Mouse (Mus musculus) left cerebral cortex, adult 8-10 months (tissue): ENCODE data around the gene Tarm1. TPM values are rescaled to one million over a fixed set of nuclear protein-coding genes. Genes with fewer than 3 reads are reported as not detected.

Experiments
- DNase-seq, 2 experiments: peaks; one replicate each; pipeline ENCODE4 v3.0.0; 2022; ENCODE audit warnings: low spot score in 2 of 2
- total RNA-seq, 4 experiments: library from RNA; stranded (reverse); gene quantifications; 2 replicates each; pipeline ENCODE4 v1.2.4; 2022

Tarm1 gene
- not detected for total RNA-seq

GRCm38 (mm10) chr7:3502439-3502838 is at the start of gene Tarm1:
Tarm1 (minus strand) TSS chr7:3502624.
- DNase-seq: no peak

- DNase-seq: no peak
Measured at GRCm38 (mm10) chr7:3505913-3506312, 3.5 kb upstream of the Tarm1 start.

DNA sequence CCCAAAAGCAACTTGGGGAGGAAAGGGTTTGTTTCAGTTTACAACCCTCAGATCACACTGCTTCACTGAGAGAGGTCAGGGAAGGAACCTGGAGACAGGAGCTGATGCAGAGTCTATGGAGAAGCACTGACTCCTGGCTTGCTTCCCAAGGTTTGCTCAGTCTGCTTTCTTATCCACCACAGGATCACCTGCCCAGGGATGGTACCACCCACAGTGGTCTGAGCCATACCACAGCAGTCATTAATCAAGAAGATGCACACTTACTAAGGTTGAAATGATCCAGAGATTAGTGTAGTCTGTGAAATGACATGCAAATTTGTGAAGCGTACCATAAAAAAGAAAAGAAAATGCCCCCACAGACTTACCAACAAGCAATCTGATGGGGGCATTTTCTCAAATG is 2.0 kb downstream of the Tarm1 start:
- DNase-seq: no peak

- no peak for DNase-seq
Measured at GRCm38 (mm10) chr7:3481948-3482608, 20.3 kb downstream of the Tarm1 start.

GRCm38 (mm10) chr7:3476728-3477127 is 25.7 kb downstream of the Tarm1 start:
- peak in 1 of 2 experiments; percentile 74 for DNase-seq

- DNase-seq: no peak
Measured at GRCm38 (mm10) chr7:3474291-3475080, 27.9 kb downstream of the Tarm1 start.

- DNase-seq: no peak
Measured at GRCm38 (mm10) chr7:3472774-3473173, 29.6 kb downstream of the Tarm1 start.

DNA sequence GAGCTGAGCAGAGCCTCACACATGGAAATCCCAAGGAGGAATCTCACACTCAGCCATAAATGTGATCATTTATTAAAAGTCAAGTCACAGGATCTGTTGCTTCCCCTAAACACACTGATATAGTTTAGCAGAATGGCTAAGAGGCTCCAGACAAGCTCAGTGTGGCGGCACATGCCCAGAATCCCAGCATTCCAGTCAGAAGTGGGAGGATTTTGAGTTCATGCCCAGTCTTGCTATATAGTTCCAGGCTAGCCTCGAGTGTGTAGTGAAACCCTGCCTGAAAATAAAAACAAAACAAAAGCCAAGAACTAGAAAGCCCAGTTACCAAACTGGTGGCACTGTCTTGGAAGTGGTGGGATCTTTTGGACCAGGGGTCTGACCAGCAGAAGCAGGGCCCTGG is 33.8 kb downstream of the Tarm1 start:
- no peak for DNase-seq

DNA sequence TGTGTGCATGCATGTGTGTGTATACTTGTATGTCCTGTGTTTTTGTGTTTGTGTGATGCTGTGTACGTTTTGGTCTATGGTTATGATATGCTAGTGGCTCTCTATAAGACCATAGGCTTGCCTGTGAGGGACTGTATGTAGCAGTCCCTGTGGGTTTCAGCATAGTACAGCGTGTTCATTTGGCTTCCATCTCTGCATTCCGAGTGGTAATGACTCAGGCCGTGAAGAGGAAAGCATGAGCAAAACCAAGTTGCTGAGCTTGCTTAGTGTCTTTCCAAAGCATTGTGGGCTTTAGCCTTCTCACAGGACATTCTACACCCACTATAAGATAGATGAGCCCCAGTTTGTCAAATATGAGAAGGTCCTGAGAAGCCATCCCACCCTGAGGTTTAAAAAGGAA is 39.1 kb downstream of the Tarm1 start:
- DNase-seq: no peak

- DNase-seq: peak in 1 of 2 experiments; percentile 85
Measured at GRCm38 (mm10) chr7:3460261-3460660, 42.2 kb downstream of the Tarm1 start.

DNA sequence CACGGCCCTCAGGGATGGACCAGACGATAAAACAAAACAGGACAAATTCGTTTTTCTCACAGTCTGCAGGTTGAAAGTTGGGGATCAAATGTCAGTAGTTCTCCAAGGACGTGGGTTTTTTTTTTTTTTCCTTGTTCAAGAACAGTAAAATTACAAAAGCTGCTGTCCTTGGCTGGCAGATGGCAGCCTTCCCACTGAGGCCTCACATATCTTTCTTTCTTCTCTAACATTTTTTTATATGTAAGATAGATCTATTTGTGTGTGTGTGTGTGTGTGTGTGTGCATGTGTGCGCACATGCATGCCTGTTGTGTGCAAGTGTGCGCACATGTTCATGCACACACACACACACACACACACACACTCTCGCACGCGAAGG is 44.6 kb downstream of the Tarm1 start:
- no peak for DNase-seq

- no peak for DNase-seq
Measured at GRCm38 (mm10) chr7:3457111-3457840, 45.1 kb downstream of the Tarm1 start.

DNA sequence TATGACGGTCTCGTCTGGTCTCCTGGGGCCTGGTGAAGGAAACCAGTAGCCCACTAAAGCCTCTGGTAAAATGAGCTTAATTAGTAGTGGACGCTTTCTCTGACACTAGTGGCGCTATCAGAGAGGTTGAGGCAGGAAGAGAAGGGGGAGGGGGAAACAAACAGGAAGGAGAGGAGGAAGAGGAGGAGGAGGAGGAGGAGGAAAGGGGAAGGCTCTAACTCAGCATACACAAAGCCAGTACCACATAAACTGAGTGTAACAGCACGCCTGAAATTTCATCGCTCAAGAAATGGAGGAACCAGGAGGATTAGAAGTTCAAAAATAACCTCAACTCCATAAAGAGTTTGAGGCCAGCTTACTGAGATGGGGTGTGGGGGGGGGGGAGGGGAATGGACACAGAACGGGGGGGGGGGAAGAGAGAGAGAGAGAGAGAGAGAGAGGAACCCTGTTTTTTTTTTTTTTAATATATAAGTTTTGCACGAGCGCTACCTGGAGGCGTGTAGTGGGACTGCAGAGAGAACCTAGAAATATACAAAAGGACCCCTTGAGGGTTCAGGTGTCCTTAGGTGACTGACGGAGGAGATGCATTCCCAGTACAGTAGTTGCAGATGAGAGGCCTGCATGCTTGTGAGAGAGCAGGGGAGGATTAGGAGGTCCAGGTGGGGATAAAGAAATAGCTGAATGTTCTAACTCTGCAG is 48.8 kb downstream of the Tarm1 start:
- no peak for DNase-seq

- no peak for DNase-seq
Measured at GRCm38 (mm10) chr7:3452821-3453485, 49.5 kb downstream of the Tarm1 start.

DNA sequence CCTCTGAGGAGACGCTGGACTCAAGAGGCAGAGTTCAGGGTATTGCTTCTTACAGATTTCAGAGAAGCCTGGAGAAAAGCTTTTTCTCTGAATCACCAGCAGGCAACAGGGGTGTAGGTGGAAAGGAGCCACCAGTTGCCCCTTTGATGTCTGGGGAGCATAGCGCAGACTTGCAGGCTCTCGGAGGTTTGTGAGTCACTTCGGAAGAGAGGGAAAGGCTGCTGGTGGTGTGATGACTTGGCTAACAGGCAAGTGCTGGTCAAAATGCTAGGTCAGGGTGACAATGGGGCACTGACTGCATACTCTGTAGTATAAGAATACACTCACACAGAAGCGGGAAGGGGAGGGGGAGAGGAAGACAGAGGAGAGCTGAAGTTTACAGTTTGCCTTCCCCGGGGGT is 51.3 kb downstream of the Tarm1 start:
- DNase-seq: no peak

DNA sequence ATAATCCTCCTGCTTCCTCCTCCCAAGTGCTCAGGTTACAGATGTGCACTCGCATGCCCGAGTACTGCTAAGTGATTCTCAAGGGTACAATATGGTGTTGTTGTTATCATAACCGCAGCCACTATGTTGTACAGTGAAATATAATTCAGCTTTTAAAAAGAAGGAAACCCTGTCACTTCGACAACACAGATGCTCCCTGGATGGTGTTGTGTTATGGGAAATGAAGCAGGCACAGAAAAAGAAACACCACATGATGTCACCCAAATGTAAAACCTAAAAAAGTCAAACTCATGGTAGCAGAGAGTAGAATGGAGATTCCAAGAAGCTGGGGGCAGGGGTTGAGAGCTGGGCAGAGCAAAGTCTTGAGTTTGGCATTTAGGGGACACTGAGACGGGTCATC is 51.8 kb downstream of the Tarm1 start:
- no peak for DNase-seq

DNA sequence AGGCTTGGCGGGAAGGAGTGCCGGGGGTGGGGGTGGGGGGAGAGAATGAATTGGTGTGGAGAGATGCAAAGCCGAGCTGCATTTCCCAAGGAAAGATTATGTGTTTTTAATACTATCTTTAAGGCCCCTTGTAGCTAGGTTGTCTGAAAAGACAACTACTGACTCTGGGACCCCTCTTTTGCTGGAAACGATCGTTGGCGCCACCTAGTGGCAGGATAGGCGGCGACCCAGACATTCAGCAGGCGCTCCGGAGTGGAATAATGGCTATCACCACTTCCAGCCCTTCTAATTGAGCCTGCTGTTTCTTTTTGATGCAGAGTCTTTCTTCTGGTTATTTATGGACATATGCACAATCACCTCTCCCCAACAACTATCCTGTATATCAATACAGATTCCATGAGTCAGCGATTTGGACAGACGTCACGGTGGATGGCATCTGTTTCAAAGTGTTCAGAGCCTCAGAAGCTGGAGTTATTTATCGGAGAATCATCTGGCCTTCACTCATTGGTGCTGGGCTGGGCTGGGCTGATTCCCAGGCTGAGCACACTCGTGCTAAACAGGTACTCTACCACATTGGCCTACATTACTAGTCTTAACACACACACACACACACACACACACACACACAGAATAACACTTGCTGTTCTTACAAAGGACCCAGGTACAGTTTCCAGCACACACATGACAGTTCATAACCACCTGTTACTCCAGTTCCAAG is 53.5 kb downstream of the Tarm1 start:
- peak; percentile 50 to 63 for DNase-seq

GRCm38 (mm10) chr7:3447026-3447425 is 55.4 kb downstream of the Tarm1 start:
- DNase-seq: no peak

DNA sequence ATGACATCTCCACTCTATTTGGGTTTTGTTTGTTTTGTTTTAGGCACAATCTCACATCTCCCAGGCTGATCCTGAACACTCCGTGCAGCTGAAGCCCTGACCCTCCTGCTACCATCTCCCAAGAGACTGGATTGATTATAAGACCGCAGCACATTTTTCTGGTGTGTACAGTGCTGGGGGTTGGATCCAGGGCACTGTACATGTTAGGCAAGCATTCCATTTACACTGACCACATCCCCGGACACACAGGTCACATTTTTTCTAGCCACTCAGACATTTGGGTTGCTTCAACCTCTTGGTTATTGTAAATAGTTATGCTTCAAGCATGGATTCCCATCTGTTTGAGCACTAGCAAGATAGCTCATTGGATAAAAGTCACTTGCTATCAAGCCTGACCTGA is 55.8 kb downstream of the Tarm1 start:
- DNase-seq: no peak

DNA sequence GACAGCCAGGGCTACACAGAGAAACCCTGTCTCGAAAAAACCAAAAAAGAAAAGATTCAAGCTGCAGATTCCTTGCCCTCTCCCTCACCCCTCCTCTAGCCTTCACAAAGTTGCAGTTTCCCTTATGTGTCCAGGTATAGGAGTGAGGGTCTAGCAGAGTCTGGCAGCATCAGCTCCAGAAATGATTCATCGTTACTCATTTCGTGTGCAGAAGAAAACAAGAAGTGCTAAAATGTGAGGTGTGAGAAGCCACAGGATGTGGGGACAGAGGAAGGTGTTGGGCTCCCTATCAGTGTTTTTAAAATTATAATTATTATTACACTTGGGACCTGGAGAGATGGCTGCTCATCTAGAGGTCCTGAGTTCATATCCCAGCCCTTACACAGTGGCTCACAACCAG is 57.7 kb downstream of the Tarm1 start:
- DNase-seq: no peak
